Mouse (Mus musculus): ENCODE measurements around the gene Olfr97. TPM values are rescaled to one million over a fixed set of nuclear protein-coding genes. Genes with fewer than 3 reads are reported as not detected.
"Not testable (repeated sequence)": the region's sequence is repeated elsewhere in the genome, so short reads cannot be mapped to it uniquely, and the experiment has no call there.

Olfr97 gene
- not detected in 2 replicates for polyA plus RNA-seq (2012; rRNA removed)

DNA sequence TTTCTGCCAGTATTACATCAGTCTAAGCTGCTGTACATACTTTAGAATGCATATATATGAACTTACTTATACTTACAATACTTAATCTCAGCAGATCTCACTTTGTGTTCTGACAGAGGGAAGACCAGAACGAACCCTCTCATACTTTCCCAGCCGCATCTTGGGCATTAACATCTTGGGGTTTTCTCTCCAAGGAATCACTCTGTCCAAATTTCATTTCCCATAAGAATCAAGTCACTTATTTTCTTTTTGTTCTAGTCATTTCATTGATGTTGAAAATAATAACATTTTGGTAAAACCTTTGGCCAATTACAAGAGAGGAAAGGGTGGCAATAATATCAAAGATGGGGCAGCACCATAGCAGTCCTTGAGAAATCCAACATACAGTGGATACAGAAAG is at the start of gene Olfr97:
TSS of gene Olfr97 (minus strand) at position 101 of the 400 bp plus-strand sequence.
- DNase-seq (ENCODE audit: low spot score), result not testable (repeated sequence)

DNA sequence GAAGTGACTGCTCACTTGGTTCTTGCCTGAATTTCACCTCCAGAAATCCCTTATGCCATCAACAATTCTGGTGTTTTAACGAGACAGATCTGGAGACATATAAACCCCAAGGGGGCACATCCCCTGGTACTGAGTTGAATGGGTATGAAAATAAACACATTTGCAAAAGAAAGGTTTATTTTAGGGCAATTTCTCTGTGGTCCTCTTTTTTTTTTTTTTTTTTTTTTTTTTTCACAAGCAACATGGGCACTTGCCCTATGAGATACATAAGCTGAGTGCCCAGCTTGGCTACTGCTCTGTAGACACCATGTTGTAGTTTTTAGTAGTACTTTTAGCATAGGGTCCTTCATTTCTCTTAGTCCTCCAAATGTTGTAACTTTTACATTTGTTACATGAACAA is 46.2 kb upstream of the Olfr97 start, which contains the start of gene Olfr99:
TSS of gene Olfr99 (minus strand) at position 101 of the 400 bp plus-strand sequence.
- no peak for DNase-seq (ENCODE audit: low spot score)

DNA sequence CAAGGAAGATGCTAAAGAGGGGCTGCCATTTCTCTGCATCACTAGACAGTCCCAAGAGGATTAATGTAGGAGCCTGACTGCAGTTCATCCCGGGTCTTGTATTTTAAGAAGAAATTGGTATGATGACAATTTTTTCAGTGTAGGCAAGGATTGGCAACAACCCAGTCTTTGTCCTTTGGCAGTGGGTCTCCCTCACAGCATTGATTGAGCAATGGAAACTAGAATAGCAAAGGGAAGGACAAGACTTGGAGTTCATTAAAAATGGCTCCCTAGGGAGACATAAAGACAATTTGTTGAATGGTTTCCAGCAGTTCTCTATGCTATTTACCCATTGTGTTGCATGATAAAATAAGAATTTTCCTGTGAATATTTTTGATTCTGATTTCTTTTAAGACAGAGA is 43.2 kb upstream of the Olfr97 start:
- no peak for DNase-seq (ENCODE audit: low spot score)

DNA sequence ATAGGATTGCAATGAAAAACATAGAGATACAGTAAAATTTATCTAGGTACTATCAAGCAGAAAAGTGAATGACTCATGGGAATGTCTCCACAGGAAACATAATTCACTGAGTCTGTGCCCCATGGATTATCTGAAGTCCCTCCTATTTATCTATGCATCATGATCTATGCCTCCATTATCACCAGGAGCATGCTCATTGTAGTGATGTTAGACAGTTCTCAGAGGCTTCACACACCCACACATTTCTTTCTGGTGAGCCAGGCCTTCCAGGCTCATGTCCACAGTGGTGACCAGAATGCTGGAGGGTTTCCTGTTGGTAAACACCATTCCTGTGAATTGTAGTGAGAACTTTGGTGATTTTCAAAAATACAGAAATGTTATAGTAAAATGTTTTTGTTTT is 39.4 kb upstream of the Olfr97 start:
- DNase-seq (ENCODE audit: low spot score), result no peak

DNA sequence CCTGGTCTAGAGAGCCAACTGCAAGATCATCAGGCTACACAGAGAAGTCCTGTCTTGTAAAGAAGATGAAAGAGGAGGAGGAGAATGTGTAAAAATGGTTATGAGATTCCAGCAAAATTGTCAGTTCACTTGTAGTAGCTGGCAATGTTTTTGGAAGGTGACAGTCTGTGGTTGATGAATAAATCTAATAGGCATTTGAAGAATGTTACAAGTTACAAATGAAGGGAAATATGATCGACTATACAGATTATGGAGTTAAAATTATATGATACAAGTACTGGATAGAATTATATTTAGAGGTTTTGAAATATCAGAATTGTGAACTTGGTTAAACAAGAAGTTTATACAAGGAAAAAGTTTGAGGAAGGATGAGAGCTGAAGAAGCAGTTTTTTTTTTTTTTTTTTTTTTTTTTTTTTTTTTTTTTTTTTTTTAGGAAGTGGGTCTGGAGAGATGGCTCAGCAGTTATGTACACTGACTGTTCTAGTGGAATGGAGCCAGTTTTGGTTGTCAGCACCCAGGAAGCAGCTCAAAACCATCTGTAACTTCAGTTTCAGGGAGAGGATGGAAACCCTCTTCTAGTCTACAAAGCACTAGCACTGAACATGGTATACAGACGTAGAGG is 38.6 kb upstream of the Olfr97 start:
- no peak for DNase-seq (ENCODE audit: low spot score)

DNA sequence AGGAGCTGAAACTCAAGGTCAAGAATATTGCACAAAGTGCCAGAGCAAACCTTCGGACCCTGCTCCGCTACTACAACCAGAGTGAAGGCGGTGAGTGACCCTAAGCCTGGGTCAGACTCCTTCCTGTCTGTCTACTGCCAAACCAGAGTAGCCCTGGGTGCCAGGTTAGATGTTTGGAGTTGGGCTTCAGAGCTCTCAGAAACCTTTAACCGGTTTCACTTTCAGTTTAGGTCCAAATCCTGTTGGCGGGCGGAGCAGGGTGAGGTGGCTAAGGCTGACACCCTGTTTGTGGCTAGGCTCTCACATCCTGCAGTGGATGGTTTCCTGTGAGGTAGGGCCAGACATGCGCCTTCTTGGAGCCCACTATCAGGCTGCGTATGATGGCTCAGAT is 33.6 kb upstream of the Olfr97 start:
- DNase-seq (ENCODE audit: low spot score), result peak; percentile 28

DNA sequence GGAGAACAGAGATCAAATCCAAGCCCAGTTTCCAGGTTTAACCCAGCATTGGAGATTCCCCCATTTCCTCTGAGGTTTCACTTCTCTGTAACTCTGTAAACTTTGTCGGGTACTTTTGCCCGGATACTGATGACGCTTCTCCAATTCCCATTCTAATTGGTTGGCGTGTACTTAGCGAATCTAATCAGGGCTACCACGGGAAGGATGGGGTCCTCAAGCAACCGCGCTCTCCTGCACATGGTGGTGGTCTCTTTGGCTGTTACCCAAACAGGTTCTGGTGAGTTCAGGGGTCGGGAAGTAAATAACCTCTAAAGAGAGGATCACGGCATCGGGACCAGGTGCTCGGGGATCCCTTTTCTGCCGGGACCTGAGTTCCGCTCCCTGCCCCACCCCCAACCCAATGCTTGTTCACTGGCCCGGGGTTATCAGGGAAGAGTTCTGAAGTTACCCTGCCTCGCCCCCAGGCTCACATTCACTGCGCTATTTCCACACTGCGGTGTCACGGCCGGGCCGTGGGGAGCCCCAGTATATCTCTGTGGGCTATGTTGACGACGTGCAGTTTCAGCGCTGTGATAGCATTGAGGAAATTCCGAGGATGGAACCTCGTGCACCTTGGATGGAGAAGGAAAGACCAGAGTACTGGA is 33.0 kb upstream of the Olfr97 start, which contains the start of gene H2-M3:
TSS of gene H2-M3 (plus strand) at position 163 of the 644 bp plus-strand sequence.
- peak; percentile 61 for DNase-seq (ENCODE audit: low spot score)

DNA sequence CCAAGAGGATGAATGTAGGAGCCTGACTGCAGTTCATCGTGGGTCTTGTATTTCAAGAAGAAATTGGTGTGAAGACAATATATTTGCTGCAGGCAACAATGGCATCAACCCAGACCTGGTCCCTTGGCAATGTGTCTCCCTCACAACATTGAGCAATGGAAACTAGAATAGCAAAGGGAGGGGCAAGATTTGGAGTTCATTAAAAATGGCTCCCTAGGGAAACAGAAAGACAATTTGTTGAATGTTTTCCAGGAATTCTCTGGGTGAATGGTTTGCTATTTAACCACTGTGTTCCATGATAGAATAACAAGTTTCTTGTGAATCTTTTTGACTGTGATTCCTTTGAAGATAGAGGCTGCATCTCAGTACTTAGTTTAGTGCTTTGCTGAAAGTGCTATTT is 26.5 kb upstream of the Olfr97 start, which contains the start of gene Olfr98:
TSS of gene Olfr98 (minus strand) at position 124 of the 400 bp plus-strand sequence.
- no peak for DNase-seq (ENCODE audit: low spot score)

DNA sequence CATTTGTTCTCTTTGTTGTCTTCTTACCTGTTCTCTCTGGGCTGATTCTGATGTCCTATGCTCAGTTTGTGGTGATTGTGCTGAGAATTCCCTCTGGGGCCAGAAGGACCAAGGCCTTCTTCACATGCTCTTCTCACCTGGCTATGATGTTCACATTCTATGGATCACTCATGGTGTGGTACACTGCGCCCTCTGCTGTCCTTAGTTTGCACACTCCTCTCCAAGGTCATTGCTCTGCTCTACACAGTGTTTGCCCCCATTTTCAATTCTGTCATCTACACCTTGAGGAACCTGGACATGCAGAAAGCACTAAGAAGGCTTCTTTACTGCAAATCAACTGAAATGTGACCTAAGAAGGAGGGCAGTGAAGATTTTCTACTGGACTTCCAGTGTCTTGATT is 13.4 kb upstream of the Olfr97 start:
- no peak for DNase-seq (ENCODE audit: low spot score)

DNA sequence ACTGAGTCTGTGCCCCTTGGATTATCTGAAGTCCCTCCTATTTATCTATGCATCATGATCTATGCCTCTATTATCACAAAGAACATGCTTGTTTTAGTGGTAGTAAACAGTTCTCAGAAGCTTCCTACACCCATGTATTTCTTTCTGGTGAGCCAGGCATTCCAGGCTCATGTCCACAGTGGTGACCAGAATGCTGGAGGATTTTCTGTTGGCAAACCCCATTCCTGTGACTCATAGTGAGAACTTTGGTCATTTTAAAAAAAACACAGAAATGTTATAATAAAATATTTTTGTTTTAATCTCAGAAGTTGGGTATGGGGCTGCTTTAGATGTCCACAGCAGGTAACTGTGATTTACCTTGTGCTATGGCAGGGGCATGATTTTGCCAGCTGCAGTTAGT is 12.3 kb upstream of the Olfr97 start:
- no peak for DNase-seq (ENCODE audit: low spot score)

DNA sequence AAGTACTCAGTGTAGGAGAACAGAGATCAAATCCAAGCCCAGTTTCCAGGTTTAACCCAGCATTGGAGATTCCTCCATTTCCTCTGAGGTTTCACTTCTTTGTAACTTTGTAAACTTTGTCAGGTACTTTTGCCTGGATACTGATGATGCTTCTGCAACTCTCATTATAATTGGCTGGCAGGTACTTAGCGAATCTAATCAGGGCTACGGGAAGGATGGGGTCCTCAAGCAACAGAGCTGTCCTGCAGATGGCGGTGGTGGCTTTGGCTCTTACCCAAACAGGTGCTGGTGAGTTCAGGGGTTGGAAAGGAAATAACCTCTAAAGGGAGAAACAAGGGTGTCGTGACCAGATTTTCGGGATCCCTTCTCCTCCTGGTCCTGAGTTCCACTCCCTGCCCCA is 9.6 kb upstream of the Olfr97 start:
- DNase-seq (ENCODE audit: low spot score), result no peak

DNA sequence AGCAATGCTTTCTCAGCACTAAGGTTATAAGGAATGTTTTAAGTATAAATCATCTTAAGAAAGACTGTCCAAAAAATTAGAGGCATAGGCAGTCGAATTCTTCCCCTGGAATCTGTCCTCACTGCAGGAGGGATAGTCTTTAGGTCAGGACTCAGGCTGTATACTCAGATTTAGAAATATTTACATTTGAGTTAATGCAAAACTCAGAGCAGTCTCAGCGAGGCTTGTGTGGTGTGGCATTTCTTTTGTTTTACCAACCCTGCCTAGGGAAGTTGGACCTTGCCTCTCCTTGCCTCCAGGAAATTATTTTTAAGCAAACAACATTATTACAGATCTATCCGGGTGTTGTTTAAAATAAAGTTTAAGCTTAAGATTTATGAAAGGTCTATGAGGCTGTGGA is 5.1 kb upstream of the Olfr97 start:
- DNase-seq (ENCODE audit: low spot score), result no peak

DNA sequence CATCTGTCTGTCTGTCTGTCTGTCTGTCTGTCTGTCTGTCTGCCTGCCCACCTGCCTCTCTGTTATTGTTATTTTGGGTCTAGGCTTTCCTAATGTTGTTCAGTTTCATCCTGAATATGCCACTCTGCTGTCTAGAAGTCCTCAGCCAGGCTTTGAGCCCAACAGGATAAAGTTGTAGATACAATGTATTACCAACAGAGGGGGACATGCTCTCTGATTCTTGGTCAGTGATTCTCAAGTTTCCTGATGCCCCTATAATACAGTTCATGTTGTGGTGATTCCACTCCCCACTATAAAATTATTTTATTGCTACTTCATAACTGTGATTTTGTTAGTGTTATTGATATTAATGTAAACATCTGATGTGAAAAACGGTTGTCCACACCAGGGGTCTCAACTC is 15.3 kb downstream of the Olfr97 start:
- no peak for DNase-seq (ENCODE audit: low spot score)

DNA sequence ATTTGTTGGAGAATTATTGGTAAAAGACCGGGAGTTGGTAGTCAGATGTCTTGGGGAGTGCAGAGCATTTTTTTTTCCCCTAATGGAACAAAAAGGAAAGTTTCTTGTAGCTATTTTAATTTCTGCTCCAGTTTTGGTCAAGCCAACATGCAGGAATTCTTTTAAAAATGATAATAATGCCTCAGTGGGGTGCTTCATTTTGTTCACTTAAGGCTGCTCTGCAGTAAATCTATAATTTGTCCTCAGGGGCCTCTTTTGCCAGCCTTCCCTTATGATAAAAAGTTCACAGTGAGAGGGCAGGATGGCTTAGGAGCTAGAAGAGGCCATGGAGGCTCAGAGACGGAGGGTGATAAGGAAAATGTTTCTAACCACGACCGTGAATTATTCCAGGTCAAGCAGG is 17.3 kb downstream of the Olfr97 start, which contains the start of gene Olfr96:
TSS of gene Olfr96 (plus strand) at position 301 of the 400 bp plus-strand sequence.
- no peak for DNase-seq (ENCODE audit: low spot score)

DNA sequence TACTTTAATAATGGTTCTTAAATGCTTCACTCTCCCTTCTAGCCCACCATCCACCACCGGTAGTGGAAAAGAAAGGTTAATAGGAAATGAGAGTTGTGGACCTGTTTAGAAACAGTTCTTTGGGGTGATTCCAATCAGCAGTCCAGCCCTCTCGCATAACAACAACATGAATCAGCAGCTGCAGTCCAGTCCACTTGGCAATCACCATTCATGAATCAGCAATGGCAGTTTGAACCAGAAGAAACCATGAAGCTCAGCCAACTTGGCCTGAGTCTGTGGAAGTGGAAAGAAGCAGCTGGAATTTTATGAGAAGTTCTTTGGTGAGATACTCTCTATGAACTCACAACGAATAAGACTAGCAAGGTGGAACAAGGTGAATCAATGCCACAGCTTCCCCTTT is 18.6 kb downstream of the Olfr97 start:
- no peak for DNase-seq (ENCODE audit: low spot score)

DNA sequence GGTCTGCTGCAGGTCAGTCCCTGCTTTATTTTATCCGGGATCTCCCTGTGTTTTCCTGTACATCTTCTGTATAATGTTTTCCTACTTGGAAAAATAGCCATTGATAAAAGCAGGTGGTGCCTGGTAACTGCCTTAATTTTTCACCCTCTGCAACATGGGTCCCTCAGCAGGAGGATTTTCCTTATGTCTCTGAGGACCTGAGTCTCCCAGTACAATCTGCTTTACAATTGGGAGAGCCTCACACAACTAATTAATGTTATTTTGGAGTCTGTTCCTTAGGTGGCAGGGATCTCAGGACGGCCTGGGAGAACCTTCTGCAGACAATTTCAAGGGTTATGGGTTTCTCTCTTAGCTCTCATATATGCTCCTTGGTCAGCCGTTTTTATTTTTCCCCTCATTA is 24.1 kb downstream of the Olfr97 start, which contains the start of gene Olfr95:
TSS of gene Olfr95 (minus strand) at position 101 of the 400 bp plus-strand sequence.
- DNase-seq (ENCODE audit: low spot score), result no peak

DNA sequence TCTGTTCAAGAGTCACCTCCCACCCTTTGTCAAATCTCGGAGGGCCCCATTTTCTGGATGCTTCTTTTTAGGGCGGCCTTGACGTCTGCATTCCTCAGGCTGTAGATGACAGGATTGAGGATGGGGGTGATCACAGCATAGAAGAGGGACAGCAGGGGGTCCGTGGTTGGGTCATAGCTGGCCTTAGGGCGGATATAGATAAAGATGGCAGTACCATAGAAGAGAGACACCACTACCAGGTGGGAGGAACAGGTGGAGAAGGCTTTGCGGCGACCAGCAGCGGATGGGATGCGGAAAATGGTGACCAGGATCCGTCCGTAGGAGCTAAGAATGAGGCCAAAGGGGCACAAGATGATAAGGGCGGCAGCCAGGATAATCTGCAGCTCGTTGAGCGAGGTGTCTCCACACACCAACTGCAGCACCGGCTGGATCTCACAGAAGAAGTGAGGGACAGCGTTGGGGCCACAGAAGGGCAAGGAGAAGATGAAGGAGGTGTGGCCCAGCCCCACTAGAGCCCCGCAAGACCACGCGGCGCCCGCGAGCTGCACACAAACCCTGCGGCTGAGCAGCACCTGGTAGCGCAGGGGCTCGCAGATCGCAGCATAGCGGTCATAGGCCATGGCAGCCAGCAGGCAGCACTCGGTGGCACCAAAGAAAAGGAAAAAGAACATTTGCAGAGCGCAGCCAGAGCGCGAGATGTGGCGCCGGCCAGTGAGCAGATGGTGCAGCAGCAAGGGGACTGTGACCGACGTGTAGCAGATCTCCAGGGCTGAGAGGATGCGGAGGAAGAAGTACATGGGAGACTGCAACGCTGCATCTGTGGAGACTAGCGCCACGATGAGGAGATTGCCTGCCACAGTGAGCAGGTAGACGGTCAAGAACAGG is 26.0 kb downstream of the Olfr97 start:
- DNase-seq (ENCODE audit: low spot score), result no peak

DNA sequence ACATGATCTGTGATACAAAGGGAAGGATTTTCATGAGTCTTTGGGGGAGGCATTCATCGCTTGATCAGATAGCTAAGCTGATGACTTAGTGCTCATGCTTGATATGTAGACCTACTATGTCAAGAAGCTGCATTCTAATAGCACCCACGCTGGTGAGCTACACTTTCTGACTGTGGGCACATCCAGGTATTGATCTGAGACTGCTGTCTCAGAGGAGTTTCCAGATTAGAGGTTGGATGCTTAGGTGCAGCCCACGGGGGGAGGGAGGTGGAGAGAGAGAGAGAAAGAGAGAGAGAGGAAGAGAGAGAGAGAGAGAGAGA is 33.3 kb downstream of the Olfr97 start:
- DNase-seq (ENCODE audit: low spot score), result no peak

DNA sequence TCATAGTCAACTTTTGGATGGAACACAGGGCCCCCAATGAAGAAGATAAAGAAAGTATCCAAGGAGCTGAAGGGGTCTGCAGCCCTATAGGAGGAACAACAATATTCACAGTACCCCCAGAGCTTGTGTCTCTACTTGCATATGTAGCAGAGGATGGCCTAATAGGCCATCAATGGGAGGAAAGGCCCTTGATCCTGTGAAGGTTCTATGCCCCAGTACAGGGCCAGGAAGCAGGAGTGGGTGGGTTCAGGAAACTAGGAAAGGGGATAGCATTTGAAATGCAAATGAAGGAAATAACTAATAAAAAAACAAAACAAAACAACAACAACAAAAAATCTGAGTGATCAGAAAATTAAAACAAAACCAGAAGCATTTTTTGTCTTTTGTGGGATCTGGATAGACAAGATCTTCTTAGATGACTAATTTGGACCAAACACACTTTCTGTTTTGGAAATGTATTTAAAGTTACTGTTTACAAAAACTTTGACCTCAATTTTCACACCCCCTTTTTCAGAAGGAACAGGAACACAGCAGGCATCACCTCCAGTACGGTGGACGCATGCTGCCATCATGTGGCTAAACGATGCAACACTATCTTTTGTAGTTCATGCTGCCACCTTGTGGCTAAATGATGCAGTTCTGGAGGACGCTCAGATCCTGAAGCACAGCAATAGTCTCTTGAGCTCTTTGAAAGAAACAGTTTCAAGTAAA is 33.8 kb downstream of the Olfr97 start:
- DNase-seq (ENCODE audit: low spot score), result peak; percentile 45

DNA sequence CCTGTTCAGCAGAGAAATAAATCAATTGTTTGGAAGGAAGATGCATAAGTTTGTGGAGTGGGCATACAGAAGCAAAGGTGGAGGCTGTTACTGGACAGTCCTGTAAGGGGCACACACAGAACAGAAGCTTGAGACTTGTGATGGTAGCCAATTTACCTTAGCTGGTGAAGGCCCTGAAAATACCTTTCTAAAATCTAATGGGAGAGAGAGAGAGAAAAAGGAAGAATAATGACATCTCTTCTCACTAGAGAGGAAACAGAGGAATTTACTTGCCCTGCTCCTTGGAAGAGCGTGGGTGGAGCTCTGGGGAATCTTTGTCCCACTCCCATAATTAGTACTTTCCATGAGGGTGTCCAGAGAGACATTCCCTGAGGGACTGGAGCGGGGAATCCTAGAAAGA is 36.2 kb downstream of the Olfr97 start, which contains the start of gene Olfr94:
TSS of gene Olfr94 (minus strand) at position 101 of the 400 bp plus-strand sequence.
- no peak for DNase-seq (ENCODE audit: low spot score)

DNA sequence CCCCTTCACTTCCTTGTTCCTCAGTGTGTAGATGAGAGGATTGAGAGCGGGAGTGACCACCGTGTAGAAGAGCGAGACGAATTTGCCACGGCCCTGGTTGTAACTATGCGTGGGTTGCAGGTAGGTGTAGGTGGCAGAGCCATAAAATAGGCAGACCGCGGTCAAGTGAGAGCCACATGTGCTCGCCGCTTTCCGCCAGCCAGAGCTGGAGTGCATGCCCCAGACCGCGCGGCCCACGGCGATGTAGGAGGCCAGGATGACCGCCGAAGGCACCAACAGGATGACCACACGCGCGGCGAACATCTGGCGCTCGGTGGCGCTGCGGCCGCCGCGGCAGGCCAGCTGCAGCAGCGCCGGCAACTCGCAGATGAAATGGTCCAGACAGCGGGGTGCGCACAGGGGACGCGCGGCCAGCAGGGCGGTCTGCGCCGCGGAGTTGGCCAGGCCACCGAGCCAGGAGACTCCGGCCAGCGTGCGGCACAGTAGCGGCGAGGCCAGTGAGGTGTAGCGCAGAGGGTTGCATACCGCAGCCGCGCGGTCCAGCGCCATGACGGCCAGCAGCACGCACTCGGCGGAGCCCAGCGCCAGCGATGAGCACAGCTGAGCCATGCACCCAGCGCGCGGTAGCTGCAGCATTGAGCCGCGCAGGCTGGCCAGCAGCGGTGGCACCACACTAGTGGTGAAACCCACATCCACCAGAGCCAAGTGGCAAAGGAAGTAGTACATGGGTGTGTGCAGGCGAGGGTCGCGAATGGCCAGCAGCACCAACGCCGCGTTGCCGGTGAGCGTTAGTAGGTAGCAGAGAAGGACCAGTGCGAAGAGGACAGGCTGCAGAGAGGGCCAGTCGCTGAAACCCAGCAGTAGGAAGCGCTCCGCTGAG is 40.0 kb downstream of the Olfr97 start:
- DNase-seq (ENCODE audit: low spot score), result peak; percentile 29

All from urinary bladder, adult 2 months (tissue).